Mouse (Mus musculus) layer of hippocampus, postnatal 14 days (tissue): Measurements from ENCODE around the gene Rpl9-ps6. TPM values are rescaled to one million over a fixed set of nuclear protein-coding genes. Genes with fewer than 3 reads are reported as not detected.

Source experiments
- DNase-seq, 2 experiments: peaks; one replicate each; pipeline ENCODE4 v3.0.0; 2021 to 2022; ENCODE audit warnings: low spot score in 2 of 2, mixed read lengths in 1 of 2
- long read RNA-seq, 2 experiments: library from polyadenylated mRNA; stranded (forward); transcript quantifications; one replicate each; pipeline ENCODE4 v2.0.0; 2021
- total RNA-seq, 2 experiments: library from RNA; stranded (reverse); gene quantifications; 2 replicates each; pipeline ENCODE4 v1.2.3; 2021

Gene Rpl9-ps6
- 10 to 100 TPM; 29.4 to 31.5 TPM for total RNA-seq
- long read RNA-seq, experiment 1, transcript Rpl9-ps6-201 (1 exons, 714 nt): major isoform, 9 of 9 reads
- long read RNA-seq, experiment 1, partial matches to known transcripts: 0 of 9 reads
- long read RNA-seq, experiment 1, other reads (novel, unspliced or antisense): 0 of 9 reads
- long read RNA-seq, experiment 2, transcript Rpl9-ps6-201 (1 exons, 714 nt): major isoform, 22 of 22 reads
- long read RNA-seq, experiment 2, partial matches to known transcripts: 0 of 22 reads
- long read RNA-seq, experiment 2, other reads (novel, unspliced or antisense): 0 of 22 reads

- no peak for DNase-seq
Measured at GRCm38 (mm10) chr19:32466478-32466877, at the start of gene Rpl9-ps6. Rpl9-ps6 (minus strand) TSS chr19:32466578.

- no peak for DNase-seq
Measured at GRCm38 (mm10) chr19:32512518-32512917, 46.1 kb upstream of the Rpl9-ps6 start.

GRCm38 (mm10) chr19:32510962-32511361, 44.6 kb upstream of the Rpl9-ps6 start:
- DNase-seq: no peak

GRCm38 (mm10) chr19:32510267-32510666, 43.9 kb upstream of the Rpl9-ps6 start:
- no peak for DNase-seq

- no peak for DNase-seq
Measured at GRCm38 (mm10) chr19:32507526-32507925, 41.1 kb upstream of the Rpl9-ps6 start.

GRCm38 (mm10) chr19:32507100-32507499, 40.7 kb upstream of the Rpl9-ps6 start:
- no peak for DNase-seq

GRCm38 (mm10) chr19:32506514-32506913, 40.1 kb upstream of the Rpl9-ps6 start:
- DNase-seq: no peak

- DNase-seq: no peak
Measured at GRCm38 (mm10) chr19:32506081-32506480, 39.7 kb upstream of the Rpl9-ps6 start.

GRCm38 (mm10) chr19:32501414-32501813, 35.0 kb upstream of the Rpl9-ps6 start:
- peak in 1 of 2 experiments; percentile 26 for DNase-seq

GRCm38 (mm10) chr19:32498002-32498401, 31.6 kb upstream of the Rpl9-ps6 start:
- DNase-seq: no peak

- no peak for DNase-seq
Measured at GRCm38 (mm10) chr19:32497411-32497810, 31.0 kb upstream of the Rpl9-ps6 start.

GRCm38 (mm10) chr19:32495034-32495433, 28.7 kb upstream of the Rpl9-ps6 start:
- no peak for DNase-seq

GRCm38 (mm10) chr19:32494611-32495010, 28.2 kb upstream of the Rpl9-ps6 start:
- DNase-seq: no peak

GRCm38 (mm10) chr19:32493471-32493870, 27.1 kb upstream of the Rpl9-ps6 start:
- peak; percentile 16 to 45 for DNase-seq

GRCm38 (mm10) chr19:32492981-32493380, 26.6 kb upstream of the Rpl9-ps6 start:
- no peak for DNase-seq

- no peak for DNase-seq
Measured at GRCm38 (mm10) chr19:32492339-32492738, 26.0 kb upstream of the Rpl9-ps6 start.

- DNase-seq: no peak
Measured at GRCm38 (mm10) chr19:32490976-32491375, 24.6 kb upstream of the Rpl9-ps6 start.

GRCm38 (mm10) chr19:32489166-32489895, 23.0 kb upstream of the Rpl9-ps6 start:
- no peak for DNase-seq

GRCm38 (mm10) chr19:32487595-32488255, 21.3 kb upstream of the Rpl9-ps6 start:
- no peak for DNase-seq

- DNase-seq: peak; percentile 34 to 52
Measured at GRCm38 (mm10) chr19:32486106-32486724, 19.8 kb upstream of the Rpl9-ps6 start.

- DNase-seq: peak; percentile 82 to 84
Measured at GRCm38 (mm10) chr19:32485681-32486105, 19.3 kb upstream of the Rpl9-ps6 start, which contains the start of gene Minpp1. Minpp1 (plus strand) TSS chr19:32485769.
